Mouse (Mus musculus): ENCODE data around the gene Nemp2. TPM values are rescaled to one million over a fixed set of nuclear protein-coding genes. Genes with fewer than 3 reads are reported as not detected.

Nemp2 gene
- polyA plus RNA-seq, 1 experiment from 2014 or later, result 9.7 TPM

DNA sequence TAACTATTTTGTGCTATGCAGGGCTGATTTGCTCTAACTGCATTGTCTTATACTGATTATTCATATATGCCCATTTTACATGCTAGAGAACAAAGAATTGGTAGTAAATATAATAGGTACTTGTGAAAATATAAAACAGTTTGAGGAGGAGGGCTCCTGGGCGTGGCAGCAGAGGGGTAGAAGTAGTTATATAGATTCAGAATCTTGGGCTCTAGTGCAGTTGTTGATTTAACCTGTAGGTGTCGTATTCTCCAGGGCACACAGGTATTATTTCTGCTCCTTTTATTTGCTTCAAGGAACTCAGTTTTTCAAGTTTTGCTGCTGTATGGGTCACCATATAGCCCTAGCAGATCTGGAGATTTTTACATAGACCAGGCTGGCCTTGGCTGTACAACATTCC is 1.1 kb downstream of the Nemp2 start:
- Histone ChIP-seq H3K27me3 (no peaks in the 10 kb centered on the region), H3K36me3 (0 out of 2 replicates have a peak, but pooled peaks cover 6% of the 10 kb centered on the region), H3K4me2 (replicated peaks) (peak overlapping the region; percentile 60), H3K9ac (replicated peaks) (peak overlapping the region; percentile 84; the same call in 1 of the 2 replicates), H3K9me3 (no peaks in the 10 kb centered on the region), H3K4me1 (peaks cover 13% of the 10 kb centered on the region), H3K27ac (replicated peaks) (no peak overlapping the region), H3K4me3 (peak overlapping the region; percentile 88)
- WGBS, result 82% methylated on average over 2 of the region's 2 CpGs
- ATAC-seq (ENCODE audit: low FRiP score, low read depth), result no peak

DNA sequence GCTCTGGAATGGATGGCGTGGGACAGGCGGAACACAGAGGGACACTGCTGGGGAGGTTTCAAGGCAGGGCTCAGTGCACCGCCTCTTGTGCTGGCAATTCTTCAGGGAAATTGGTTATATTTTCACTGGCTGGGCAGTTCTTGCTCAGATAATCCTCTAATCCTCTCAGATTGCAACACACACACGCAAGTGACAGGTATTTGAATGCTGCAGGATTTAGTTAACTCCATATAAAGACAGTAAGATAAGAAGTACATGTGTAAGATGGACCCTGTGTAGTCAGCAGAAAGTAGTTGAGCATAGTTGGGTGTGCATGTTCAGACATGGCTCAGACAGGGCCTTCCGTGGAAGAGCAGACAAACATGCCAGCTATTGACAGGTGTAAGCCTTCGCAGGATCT is 3.7 kb downstream of the Nemp2 start:
- H3K27ac ChIP-seq (replicated peaks), result no peak overlapping the region
- no peak overlapping the region for H3K4me3 ChIP-seq
- H3K36me3 ChIP-seq, result peaks cover 26% of the 10 kb centered on the region; the same call in 1 of the 2 replicates
- no peak overlapping the region for H3K9ac ChIP-seq (replicated peaks)
- H3K4me2 ChIP-seq (replicated peaks), result no peak overlapping the region
- H3K4me1 ChIP-seq, result peaks cover 13% of the 10 kb centered on the region
- WGBS, result 92% methylated on average over 6 of the region's 6 CpGs
- ATAC-seq (ENCODE audit: low FRiP score, low read depth), result no peak
- H3K9me3 ChIP-seq, result no peaks in the 10 kb centered on the region
- H3K27me3 ChIP-seq, result no peaks in the 10 kb centered on the region

DNA sequence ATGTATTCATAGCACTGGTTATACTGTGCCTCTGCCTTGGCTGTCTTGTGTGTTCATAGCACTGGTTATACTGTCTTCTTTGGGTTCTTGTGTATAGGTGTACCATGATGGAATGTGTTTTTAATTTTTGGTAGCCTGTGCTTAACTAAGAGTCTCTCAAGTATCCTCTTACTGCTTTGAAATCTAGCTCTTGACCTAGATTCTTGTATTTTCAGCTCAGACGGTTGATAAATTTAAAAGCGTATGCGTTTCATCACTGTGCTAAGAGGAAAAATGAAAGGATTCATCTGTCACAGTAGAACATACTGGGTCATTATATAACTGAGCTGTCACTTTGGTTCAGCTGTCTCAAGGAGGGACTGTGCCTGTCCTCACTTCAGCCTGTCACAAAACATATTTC is 5.4 kb downstream of the Nemp2 start:
- H3K27ac ChIP-seq (replicated peaks), result no peak overlapping the region
- whole genome bisulfite sequencing, result 96% methylated on average over 3 of the region's 3 CpGs
- no peak overlapping the region for H3K9ac ChIP-seq (replicated peaks)
- no peaks in the 10 kb centered on the region for H3K9me3 ChIP-seq
- no peak for ATAC-seq (ENCODE audit: low FRiP score, low read depth)
- H3K27me3 ChIP-seq, result no peaks in the 10 kb centered on the region
- H3K4me2 ChIP-seq (replicated peaks), result no peak overlapping the region
- peaks cover 13% of the 10 kb centered on the region for H3K4me1 ChIP-seq
- H3K36me3 ChIP-seq, result peaks cover 31% of the 10 kb centered on the region
- no peak overlapping the region for H3K4me3 ChIP-seq

DNA sequence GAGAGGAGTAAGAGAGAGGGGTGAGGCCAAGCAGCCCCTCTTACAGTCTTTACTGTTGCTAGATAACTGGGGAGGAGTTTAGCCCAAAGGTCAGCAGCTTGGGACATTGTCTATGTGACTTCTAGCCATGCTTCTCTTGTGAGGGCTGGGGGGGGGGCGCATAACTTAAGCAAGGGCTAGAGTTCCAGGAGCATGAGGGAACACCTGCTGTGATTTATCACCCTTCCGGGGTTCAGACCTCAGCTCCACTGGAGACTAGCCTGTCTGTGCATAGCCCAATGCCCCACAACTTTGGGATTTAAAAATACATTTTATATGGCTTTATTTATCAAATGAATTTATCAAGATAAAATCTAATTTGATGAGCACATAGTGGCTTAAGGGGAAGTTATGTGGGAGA is 7.6 kb downstream of the Nemp2 start:
- H3K4me2 ChIP-seq (replicated peaks), result no peak overlapping the region
- 86% methylated on average over 2 of the region's 2 CpGs for WGBS
- no peak overlapping the region for H3K27ac ChIP-seq (replicated peaks)
- H3K4me1 ChIP-seq, result no peaks in the 10 kb centered on the region
- no peaks in the 10 kb centered on the region for H3K9me3 ChIP-seq
- H3K27me3 ChIP-seq, result no peaks in the 10 kb centered on the region
- H3K36me3 ChIP-seq, result peaks cover 31% of the 10 kb centered on the region
- no peak overlapping the region for H3K9ac ChIP-seq (replicated peaks)
- no peak overlapping the region for H3K4me3 ChIP-seq
- ATAC-seq (ENCODE audit: low FRiP score, low read depth), result no peak

GRCm38 (mm10) chr1:52639090-52639489 is 8.6 kb downstream of the Nemp2 start:
- Histone ChIP-seq H3K36me3 (peaks cover 31% of the 10 kb centered on the region), H3K4me1 (no peaks in the 10 kb centered on the region), H3K4me2 (replicated peaks) (no peak overlapping the region), H3K9ac (replicated peaks) (no peak overlapping the region), H3K9me3 (no peaks in the 10 kb centered on the region), H3K4me3 (no peak overlapping the region), H3K27me3 (no peaks in the 10 kb centered on the region), H3K27ac (replicated peaks) (no peak overlapping the region)
- no peak for ATAC-seq (ENCODE audit: low FRiP score, low read depth)
- WGBS, result 96% methylated on average over 7 of the region's 7 CpGs

GRCm38 (mm10) chr1:52640266-52640665 is 9.8 kb downstream of the Nemp2 start:
- Histone ChIP-seq H3K27me3 (no peaks in the 10 kb centered on the region), H3K9ac (replicated peaks) (no peak overlapping the region), H3K27ac (replicated peaks) (no peak overlapping the region), H3K9me3 (no peaks in the 10 kb centered on the region), H3K4me1 (no peaks in the 10 kb centered on the region), H3K36me3 (peaks cover 30% of the 10 kb centered on the region), H3K4me2 (replicated peaks) (no peak overlapping the region), H3K4me3 (no peak overlapping the region)
- ATAC-seq (ENCODE audit: low FRiP score, low read depth), result no peak
- 91% methylated on average over 6 of the region's 6 CpGs for WGBS

DNA sequence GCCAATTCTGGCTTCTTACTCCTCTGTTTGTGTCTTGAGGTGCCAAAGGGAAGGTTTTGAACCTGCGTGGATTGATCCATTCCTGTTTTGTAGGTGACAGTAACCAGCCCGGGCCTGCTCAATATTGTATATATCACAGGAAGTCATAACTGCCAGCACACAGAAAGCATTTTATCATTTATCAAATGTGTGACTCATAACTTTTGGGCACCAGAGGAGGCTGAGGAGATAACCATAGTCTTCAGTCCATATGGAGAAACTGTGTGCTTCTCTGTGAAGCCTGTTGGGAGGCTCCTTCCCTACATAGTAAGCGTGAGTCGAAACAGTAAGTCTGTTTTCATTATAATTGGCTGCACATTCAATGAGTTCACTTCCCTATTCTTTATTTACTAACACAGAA is 10.2 kb downstream of the Nemp2 start:
- H3K36me3 ChIP-seq, result peaks cover 28% of the 10 kb centered on the region
- no peak overlapping the region for H3K4me2 ChIP-seq (replicated peaks)
- no peaks in the 10 kb centered on the region for H3K4me1 ChIP-seq
- no peak for ATAC-seq (ENCODE audit: low FRiP score, low read depth)
- no peak overlapping the region for H3K9ac ChIP-seq (replicated peaks)
- H3K4me3 ChIP-seq, result no peak overlapping the region
- H3K27me3 ChIP-seq, result no peaks in the 10 kb centered on the region
- no peaks in the 10 kb centered on the region for H3K9me3 ChIP-seq
- H3K27ac ChIP-seq (replicated peaks), result no peak overlapping the region
- 97% methylated on average over 4 of the region's 4 CpGs for WGBS

- H3K4me3 ChIP-seq, result no peak overlapping the region
- no peaks in the 10 kb centered on the region for H3K4me1 ChIP-seq
- H3K4me2 ChIP-seq (replicated peaks), result no peak overlapping the region
- ATAC-seq (ENCODE audit: low FRiP score, low read depth), result peak; percentile 69; the same call in 1 of the 2 replicates
- H3K27me3 ChIP-seq, result no peaks in the 10 kb centered on the region
- H3K9ac ChIP-seq (replicated peaks), result no peak overlapping the region
- H3K27ac ChIP-seq (replicated peaks), result no peak overlapping the region
- WGBS, result 84% methylated on average over 11 of the region's 11 CpGs
- H3K9me3 ChIP-seq, result no peaks in the 10 kb centered on the region
- peaks cover 26% of the 10 kb centered on the region for H3K36me3 ChIP-seq
Observed at GRCm38 (mm10) chr1:52648153-52649027, 17.9 kb downstream of the Nemp2 start.

DNA sequence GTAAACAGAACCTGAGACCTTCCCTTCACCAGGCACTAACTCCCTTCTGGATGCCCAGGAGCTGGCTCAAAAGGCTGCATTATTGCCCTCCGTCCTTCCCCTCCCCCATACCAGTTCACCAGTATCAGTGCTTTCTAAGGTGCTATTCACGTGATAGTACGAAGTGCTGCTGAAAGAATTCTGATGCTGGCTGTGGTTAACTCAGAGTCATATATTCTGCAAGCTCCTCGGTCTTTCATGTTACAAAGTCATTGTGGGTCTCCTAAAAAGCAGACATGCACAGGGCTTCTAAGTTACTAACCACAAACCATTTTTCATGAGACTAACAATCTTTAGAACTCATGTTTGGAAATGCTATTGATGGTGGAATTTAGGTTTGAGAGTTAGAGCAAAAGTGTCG is 19.6 kb downstream of the Nemp2 start:
- Histone ChIP-seq H3K4me2 (replicated peaks) (no peak overlapping the region), H3K4me1 (no peaks in the 10 kb centered on the region), H3K9ac (replicated peaks) (no peak overlapping the region), H3K4me3 (no peak overlapping the region), H3K27ac (replicated peaks) (no peak overlapping the region), H3K9me3 (no peaks in the 10 kb centered on the region), H3K36me3 (peaks cover 26% of the 10 kb centered on the region), H3K27me3 (no peaks in the 10 kb centered on the region)
- WGBS, result 92% methylated on average over 5 of the region's 5 CpGs
- ATAC-seq (ENCODE audit: low FRiP score, low read depth), result no peak

GRCm38 (mm10) chr1:52652601-52653253 is 22.2 kb downstream of the Nemp2 start:
- H3K9ac ChIP-seq (replicated peaks), result no peak overlapping the region
- 87% methylated on average over 3 of the region's 3 CpGs for WGBS
- no peak for ATAC-seq (ENCODE audit: low FRiP score, low read depth)
- H3K4me2 ChIP-seq (replicated peaks), result no peak overlapping the region
- no peaks in the 10 kb centered on the region for H3K27me3 ChIP-seq
- H3K27ac ChIP-seq (replicated peaks), result no peak overlapping the region
- no peaks in the 10 kb centered on the region for H3K9me3 ChIP-seq
- H3K4me1 ChIP-seq, result no peaks in the 10 kb centered on the region
- peaks cover 13% of the 10 kb centered on the region for H3K36me3 ChIP-seq
- H3K4me3 ChIP-seq, result no peak overlapping the region

- no peaks in the 10 kb centered on the region for H3K4me1 ChIP-seq
- no peak overlapping the region for H3K4me3 ChIP-seq
- H3K36me3 ChIP-seq, result peaks cover 15% of the 10 kb centered on the region
- H3K4me2 ChIP-seq (replicated peaks), result no peak overlapping the region
- no peaks in the 10 kb centered on the region for H3K27me3 ChIP-seq
- no peak for ATAC-seq (ENCODE audit: low FRiP score, low read depth)
- WGBS, result 88% methylated on average over 1 of the region's 1 CpGs
- H3K27ac ChIP-seq (replicated peaks), result no peak overlapping the region
- no peaks in the 10 kb centered on the region for H3K9me3 ChIP-seq
- H3K9ac ChIP-seq (replicated peaks), result no peak overlapping the region
Observed at GRCm38 (mm10) chr1:52653366-52653765, 22.9 kb downstream of the Nemp2 start.

- Histone ChIP-seq H3K4me2 (replicated peaks) (no peak overlapping the region), H3K4me1 (no peaks in the 10 kb centered on the region), H3K4me3 (no peak overlapping the region), H3K27ac (replicated peaks) (no peak overlapping the region), H3K36me3 (peaks cover 12% of the 10 kb centered on the region), H3K9ac (replicated peaks) (no peak overlapping the region), H3K9me3 (no peaks in the 10 kb centered on the region), H3K27me3 (no peaks in the 10 kb centered on the region)
- ATAC-seq (ENCODE audit: low FRiP score, low read depth), result no peak
- 85% methylated on average over 4 of the region's 4 CpGs for WGBS
Observed at GRCm38 (mm10) chr1:52655153-52655552, 24.6 kb downstream of the Nemp2 start.

All from midbrain, embryonic 12.5 days (tissue).